Mouse (Mus musculus): ENCODE measurements around the gene Frmpd4. TPM values are rescaled to one million over a fixed set of nuclear protein-coding genes. Genes with fewer than 3 reads are reported as not detected.

Frmpd4 gene
- polyA plus RNA-seq, 1 experiment from 2014 or later: 0.05 TPM

GRCm38 (mm10) chrX:167483409-167484177, 1093.4 kb downstream of the Frmpd4 start:
- no peak for DNase-seq (ENCODE audit: low spot score)
- no peak overlapping the region for H3K27ac ChIP-seq
- no peaks in the 10 kb centered on the region for H3K9me3 ChIP-seq
- no peaks in the 10 kb centered on the region for H3K36me3 ChIP-seq
- WGBS: 83% methylated on average over 4 of the region's 4 CpGs
- no peaks in the 10 kb centered on the region for H3K4me1 ChIP-seq
- H3K27me3 ChIP-seq (ENCODE audit: insufficient read depth, poor library complexity, severe bottlenecking): no peaks in the 10 kb centered on the region
- no peak overlapping the region for H3K4me3 ChIP-seq

- Histone ChIP-seq H3K27ac (no peak overlapping the region), H3K36me3 (no peaks in the 10 kb centered on the region), H3K4me3 (no peak overlapping the region), H3K4me1 (no peaks in the 10 kb centered on the region), H3K27me3 (ENCODE audit: insufficient read depth, poor library complexity, severe bottlenecking) (peaks cover 16% of the 10 kb centered on the region; the same call in 1 of the 2 replicates), H3K9me3 (no peaks in the 10 kb centered on the region)
- no peak for DNase-seq (ENCODE audit: low spot score)
- WGBS: 83% methylated on average over 6 of the region's 6 CpGs
Observed at GRCm38 (mm10) chrX:167477636-167478035, 1099.4 kb downstream of the Frmpd4 start.

GRCm38 (mm10) chrX:167434883-167435282, 1142.1 kb downstream of the Frmpd4 start:
- Histone ChIP-seq H3K4me1 (no peaks in the 10 kb centered on the region), H3K4me3 (no peak overlapping the region), H3K27me3 (ENCODE audit: insufficient read depth, poor library complexity, severe bottlenecking) (no peaks in the 10 kb centered on the region), H3K27ac (no peak overlapping the region), H3K36me3 (no peaks in the 10 kb centered on the region), H3K9me3 (no peaks in the 10 kb centered on the region)
- no peak for DNase-seq (ENCODE audit: low spot score)

- WGBS: 73% methylated on average over 2 of the region's 2 CpGs
- no peaks in the 10 kb centered on the region for H3K9me3 ChIP-seq
- no peaks in the 10 kb centered on the region for H3K27me3 ChIP-seq (ENCODE audit: insufficient read depth, poor library complexity, severe bottlenecking)
- H3K36me3 ChIP-seq: no peaks in the 10 kb centered on the region
- no peak for DNase-seq (ENCODE audit: low spot score)
- no peak overlapping the region for H3K27ac ChIP-seq
- no peak overlapping the region for H3K4me3 ChIP-seq
- H3K4me1 ChIP-seq: no peaks in the 10 kb centered on the region
Observed at GRCm38 (mm10) chrX:167433950-167434349, 1143.1 kb downstream of the Frmpd4 start.

Other genes starting within 250 kb of the Frmpd4 start
- gene Msl3, start 96.7 kb upstream of the Frmpd4 start, polyA plus RNA-seq (2016; fragmentation: Nextera tagmentation; extraction: Ambion mirVana): 31.3 and 32.4 TPM in 2 replicates
- 7.2 and 9.5 TPM in 2 replicates for gene Arhgap6, start 217.9 kb upstream of the Frmpd4 start, polyA plus RNA-seq (2016; fragmentation: Nextera tagmentation; extraction: Ambion mirVana)